Mouse (Mus musculus) erythroblast, embryonic 14.5 days (primary cell): ENCODE data around the gene Klk1b9.

Source experiments
- GATA1 ChIP-seq: IDR thresholded peaks from 2 replicates; pipeline ENCODE4 v1.6.1; 2012; ENCODE audit warnings: low read length, inconsistent platforms, mixed read lengths
- TAL1 ChIP-seq: IDR thresholded peaks from 3 replicates; pipeline ENCODE4 v1.6.1; 2012; ENCODE audit warnings: low read length, inconsistent platforms, mixed read lengths

- no peak for TF ChIP-seq TAL1
- no peak for TF ChIP-seq GATA1
Measured at GRCm38 (mm10) chr7:43933440-43933839, 42.4 kb upstream of the Klk1b9 start, which contains the start of gene Klk15.
